In the genomic region with DNA sequence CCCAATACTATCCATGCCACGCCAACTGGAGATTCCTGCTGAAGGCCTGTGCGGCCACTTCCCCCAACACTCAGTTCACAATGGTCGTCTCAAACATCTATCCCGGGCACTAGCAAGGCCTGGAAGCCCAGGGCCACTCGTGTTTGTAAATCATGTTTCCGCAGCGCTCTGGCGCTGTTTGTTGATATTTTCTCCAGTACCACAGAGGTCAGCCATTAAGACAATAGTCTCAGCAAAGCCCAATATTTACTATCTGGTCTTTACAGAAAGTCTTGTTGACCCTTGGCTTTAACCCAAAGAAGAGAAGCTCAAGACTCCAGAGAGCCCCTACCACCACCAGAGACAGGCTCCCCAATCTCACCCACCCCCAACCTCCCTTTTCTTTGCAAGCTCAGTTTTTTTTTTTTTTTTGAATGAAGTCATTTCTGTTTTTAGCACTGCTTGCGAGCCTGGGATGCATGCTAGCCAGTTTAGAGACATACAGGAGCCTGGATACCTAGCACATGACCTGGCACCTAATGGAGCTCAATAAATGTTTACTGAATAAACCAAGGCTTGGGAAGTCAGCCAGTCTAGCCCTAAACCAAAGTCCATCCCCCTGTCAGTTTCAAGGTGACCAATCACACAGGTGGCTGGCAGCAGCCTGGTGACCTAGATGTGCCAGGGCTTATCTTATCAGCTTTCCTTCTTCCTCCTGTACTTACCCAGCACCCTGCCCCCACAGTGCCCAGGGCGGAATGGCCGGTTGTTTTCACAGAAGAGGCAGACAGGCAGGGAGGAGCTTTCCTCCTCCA, we compare ENCODE assay signal across 9 mouse cellular contexts. TPM values are rescaled to one million over a fixed set of nuclear protein-coding genes. Genes with fewer than 3 reads are reported as not detected.
A peak's percentile ranks its signal among the peaks of the same experiment; 100 is the strongest.
DNase-seq lines count a peak whose midpoint lies in the region; ATAC-seq and TF ChIP-seq lines count a peak whose summit lies in the region.
"Had no signal": no experiment of that assay in that cellular context is flagged by ENCODE, and none has a peak within 500 bp of the region (broad histone marks: within the 10 kb centered on the region; RNA-seq: fewer than 3 reads in every experiment).

No protein-coding gene starts in this region.

- WGBS in liver, adult 2 months: 7% methylated on average over 11 of the region's 11 CpGs
- 87% methylated on average over 11 of the region's 11 CpGs for WGBS in forebrain, embryonic 16.5 days
- WGBS in hindbrain, embryonic 16.5 days: 78% methylated on average over 11 of the region's 11 CpGs

- peaks cover 66% of the 10 kb centered on the region for H3K4me1 ChIP-seq in liver, adult 2 months (ENCODE audit: control insufficient read depth, insufficient read depth, low read length)
- H3K4me1 ChIP-seq in forebrain, embryonic 16.5 days (replicated peaks; ENCODE audit: control insufficient read depth, insufficient read depth, low read length): peaks cover 3% of the 10 kb centered on the region; the same call in 1 of the 2 replicates
- H3K4me1 ChIP-seq in hindbrain, embryonic 16.5 days (ENCODE audit: control insufficient read depth, insufficient read depth, low read depth, low read length): peaks cover 15% of the 10 kb centered on the region

- intact Hi-C loops in heart, postnatal 10 days (cut with DNase I): no loop called here

- H3K27me3 ChIP-seq in liver, adult 2 months (ENCODE audit: control insufficient read depth, insufficient read depth, low read length): no peaks in the 10 kb centered on the region
- H3K27me3 ChIP-seq in forebrain, embryonic 16.5 days (replicated peaks; ENCODE audit: control insufficient read depth, insufficient read depth, low read length): no peaks in the 10 kb centered on the region
- no peaks in the 10 kb centered on the region for H3K27me3 ChIP-seq in hindbrain, embryonic 16.5 days (replicated peaks; ENCODE audit: control insufficient read depth, insufficient read depth, low read length)
- H3K27me3 ChIP-seq: limb, embryonic 13.5 days had no signal

- peak; percentile 86 for DNase-seq in adrenal gland, adult 2 months
- peak; percentile 44 for DNase-seq in cerebellum, adult 8-10 months
- DNase-seq in heart, postnatal 10 days: peak; percentile 83 to 91
- peak; percentile 100 for DNase-seq in liver, adult 2 months (ENCODE audit: extremely low read depth, low read depth, low spot score)
- DNase-seq in retina, postnatal 1 day: peak; percentile 89
- no peak for DNase-seq in right cerebral cortex, postnatal 25 days

- ATAC-seq in forebrain, embryonic 16.5 days: no peak
- no peak for ATAC-seq in hindbrain, embryonic 16.5 days

- H3K9me3 ChIP-seq in forebrain, embryonic 16.5 days (ENCODE audit: control insufficient read depth, low read length): no peaks in the 10 kb centered on the region
- no peaks in the 10 kb centered on the region for H3K9me3 ChIP-seq in hindbrain, embryonic 16.5 days (ENCODE audit: control insufficient read depth, low read length)
- H3K9me3 ChIP-seq: limb, embryonic 13.5 days had no signal

- no peak overlapping the region for H3K4me3 ChIP-seq in liver, adult 2 months (ENCODE audit: insufficient read depth, low read depth, low read length)
- no peak overlapping the region for H3K4me3 ChIP-seq in forebrain, embryonic 16.5 days (replicated peaks; ENCODE audit: low read length)
- no peak overlapping the region for H3K4me3 ChIP-seq in hindbrain, embryonic 16.5 days (ENCODE audit: low read length)
- H3K4me3 ChIP-seq: limb, embryonic 13.5 days had no signal

- no peaks in the 10 kb centered on the region for H3K36me3 ChIP-seq in liver, adult 2 months (ENCODE audit: control insufficient read depth, insufficient read depth, low read length)
- H3K36me3 ChIP-seq in forebrain, embryonic 16.5 days (ENCODE audit: control insufficient read depth, insufficient read depth): no peaks in the 10 kb centered on the region
- H3K36me3 ChIP-seq in hindbrain, embryonic 16.5 days (ENCODE audit: control insufficient read depth, insufficient read depth, low read length): no peaks in the 10 kb centered on the region

- no peak for TF ChIP-seq CTCF in liver, adult 2 months (IDR thresholded peaks at IDR 0.05; ENCODE audit: low read depth, low read length)

- TF ChIP-seq POLR2A in liver, adult 2 months (IDR thresholded peaks at IDR 0.05; ENCODE audit: extremely low read depth, insufficient read depth, low read length): no peak

- no peak overlapping the region for H3K4me2 ChIP-seq in forebrain, embryonic 16.5 days (ENCODE audit: low read length)
- H3K4me2 ChIP-seq in hindbrain, embryonic 16.5 days (ENCODE audit: low read length): no peak overlapping the region
- H3K4me2 ChIP-seq: limb, embryonic 13.5 days had no signal

- H3K9ac ChIP-seq in liver, adult 2 months (ENCODE audit: low read depth, low read length): peak overlapping the region; percentile 0; the same call in 1 of the 2 replicates
- no peak overlapping the region for H3K9ac ChIP-seq in forebrain, embryonic 16.5 days (replicated peaks; ENCODE audit: low read depth, low read length)
- no peak overlapping the region for H3K9ac ChIP-seq in hindbrain, embryonic 16.5 days (ENCODE audit: low read depth, low read length)
- H3K9ac ChIP-seq: limb, embryonic 13.5 days had no signal

- H3K27ac ChIP-seq in liver, adult 2 months (replicated peaks; ENCODE audit: insufficient read depth, low read depth, low read length): peak overlapping the region; percentile 77
- H3K27ac ChIP-seq in forebrain, embryonic 16.5 days (ENCODE audit: low read length): no peak overlapping the region
- H3K27ac ChIP-seq in hindbrain, embryonic 16.5 days (ENCODE audit: low read depth, low read length): no peak overlapping the region

- H3K79me2 ChIP-seq in liver, adult 2 months (ENCODE audit: control insufficient read depth, insufficient read depth, low read length): peaks cover 2% of the 10 kb centered on the region; the same call in 1 of the 2 replicates

RNA-seq across cellular contexts. Expression of gene Ypel2, which starts 31.8 kb away (rescaled TPM):
- total RNA-seq in adrenal gland, adult 2 months (2021): 10 to 100 TPM; 21.6 to 32.2 TPM
- 13.1 and 16.2 TPM in 2 replicates for polyA plus RNA-seq in adrenal gland, adult 2 months (2012; rRNA removed)
- 10 to 100 TPM; 26.1 to 31.3 TPM for total RNA-seq in heart, postnatal 10 days (2021)
- total RNA-seq in liver, adult 2 months (2014; rRNA removed): 6.2 and 9.7 TPM in 2 replicates
- polyA plus RNA-seq in liver, adult 2 months (2012; rRNA removed): 5.1 and 6.6 TPM in 2 replicates
- polyA plus RNA-seq in forebrain, embryonic 16.5 days (2015; fragmentation: Nextera tagmentation; extraction: Ambion mirVana): 7.1 and 8.1 TPM in 2 replicates
- polyA plus RNA-seq in hindbrain, embryonic 16.5 days (2015; fragmentation: Nextera tagmentation; extraction: Ambion mirVana): 4.0 and 4.1 TPM in 2 replicates
